Mouse (Mus musculus): ENCODE measurements around the gene Nav3. TPM values are rescaled to one million over a fixed set of nuclear protein-coding genes. Genes with fewer than 3 reads are reported as not detected.
A peak's percentile ranks its signal among the peaks of the same experiment; 100 is the strongest.
"Not testable (repeated sequence)": the region's sequence is repeated elsewhere in the genome, so short reads cannot be mapped to it uniquely, and the experiment has no call there.

The Nav3 gene
- total RNA-seq, 2 experiments from 2014 or later = 5.8 TPM

DNA sequence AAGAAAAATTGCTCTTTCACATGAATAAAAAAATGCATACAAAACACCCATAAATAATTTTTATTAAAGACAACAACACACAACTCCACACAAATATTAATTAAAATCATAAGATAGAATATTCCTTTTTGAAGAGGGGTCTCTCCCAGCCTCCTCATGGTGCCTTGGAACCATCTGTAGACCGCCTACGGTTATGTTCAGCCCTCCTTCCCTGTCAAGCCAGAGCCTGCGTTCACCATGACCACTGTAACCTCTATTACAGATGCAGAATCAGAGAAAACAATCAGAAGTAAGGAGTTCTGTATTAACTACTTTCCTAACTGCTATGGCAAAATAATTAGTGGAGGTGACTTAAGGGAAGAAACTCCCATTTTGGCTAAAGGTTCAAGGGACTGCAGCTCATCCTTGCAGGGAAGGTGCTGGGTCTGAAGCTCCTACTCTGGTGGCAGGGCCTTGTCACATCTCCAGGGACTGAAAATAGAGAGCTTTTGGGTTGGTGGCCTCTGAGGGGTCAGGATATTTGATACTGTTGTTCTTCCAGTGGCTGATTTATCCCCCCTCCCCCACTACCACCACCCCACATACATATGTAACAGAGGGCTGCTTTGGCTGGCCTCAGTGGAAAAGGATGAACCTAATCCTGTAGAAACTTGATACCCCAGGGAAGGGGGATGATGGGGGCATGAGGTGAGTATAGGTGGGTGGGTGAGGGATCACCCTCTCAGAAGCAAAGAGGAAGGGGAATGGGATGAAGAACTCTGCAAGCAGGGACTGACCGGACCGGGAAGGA is 343.1 kb downstream of the Nav3 start:
- no peak for DNase-seq
- intact Hi-C loops (cut with DNase I; ENCODE audit: low total_unique reads) = no loop called here

- intact Hi-C loops (cut with DNase I; ENCODE audit: low total_unique reads) = no loop called here
- DNase-seq = no peak
Observed at GRCm38 (mm10) chr10:110103255-110103654, 352.7 kb downstream of the Nav3 start.

- intact Hi-C loops (cut with DNase I; ENCODE audit: low total_unique reads) = no loop called here
- DNase-seq = peak; percentile 11
Observed at GRCm38 (mm10) chr10:110102231-110102630, 353.8 kb downstream of the Nav3 start.

- intact Hi-C loops (cut with DNase I; ENCODE audit: low total_unique reads) = no loop called here
Observed at GRCm38 (mm10) chr10:110094433-110094832, 361.6 kb downstream of the Nav3 start.

GRCm38 (mm10) chr10:110088444-110089061 is 367.5 kb downstream of the Nav3 start:
- no peak for DNase-seq
- intact Hi-C loops (cut with DNase I; ENCODE audit: low total_unique reads) = no loop called here

More at GRCm38 (mm10) chr10:110094433-110094832, 361.6 kb downstream of the Nav3 start:
- no peak for DNase-seq

DNA sequence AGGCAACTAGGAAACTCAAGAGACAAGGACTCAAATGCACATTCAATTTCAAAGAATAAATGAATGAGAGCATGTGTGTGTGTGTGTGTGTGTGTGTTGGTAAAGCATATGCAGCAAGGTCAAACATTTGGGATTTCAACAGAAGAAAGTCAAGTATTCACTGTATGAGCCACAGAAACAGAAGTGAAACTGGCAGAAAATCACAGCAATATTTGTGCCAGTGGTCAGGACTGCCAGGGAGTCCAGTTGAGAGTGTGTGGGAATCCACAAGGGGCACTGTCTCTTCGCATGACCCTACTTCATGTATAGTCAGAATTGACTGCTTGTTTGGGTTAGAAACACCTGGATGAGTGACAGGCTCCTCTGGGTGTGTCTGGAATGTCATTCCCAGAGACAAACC is 370.1 kb downstream of the Nav3 start:
- DNase-seq = no peak
- intact Hi-C loops (cut with DNase I; ENCODE audit: low total_unique reads) = loop anchor here (2.0 kb wide), 1 partner anchor 165 kb away; no protein-coding TSS in a partner anchor

DNA sequence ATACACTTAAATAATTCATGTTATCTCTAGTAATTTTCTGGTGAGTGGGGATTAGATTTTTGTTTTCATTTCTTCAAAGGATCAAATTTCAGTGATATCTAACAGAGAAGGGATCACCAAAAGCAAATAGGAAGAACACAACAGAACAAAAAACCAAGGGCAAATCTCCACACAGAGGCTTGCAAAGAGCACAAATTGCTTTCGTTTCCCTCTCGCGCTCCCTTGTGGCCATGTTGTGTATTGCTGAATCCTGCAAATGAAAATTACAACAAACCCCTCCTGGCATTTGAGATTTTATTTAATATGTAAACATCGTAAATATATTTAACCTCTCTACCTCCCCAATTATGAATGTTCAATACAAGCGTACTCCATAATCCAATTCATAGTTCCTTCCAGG is 370.8 kb downstream of the Nav3 start:
- intact Hi-C loops (cut with DNase I; ENCODE audit: low total_unique reads) = loop anchor here (2.0 kb wide), 1 partner anchor 164 kb away; no protein-coding TSS in a partner anchor
- DNase-seq = peak; percentile 47

DNA sequence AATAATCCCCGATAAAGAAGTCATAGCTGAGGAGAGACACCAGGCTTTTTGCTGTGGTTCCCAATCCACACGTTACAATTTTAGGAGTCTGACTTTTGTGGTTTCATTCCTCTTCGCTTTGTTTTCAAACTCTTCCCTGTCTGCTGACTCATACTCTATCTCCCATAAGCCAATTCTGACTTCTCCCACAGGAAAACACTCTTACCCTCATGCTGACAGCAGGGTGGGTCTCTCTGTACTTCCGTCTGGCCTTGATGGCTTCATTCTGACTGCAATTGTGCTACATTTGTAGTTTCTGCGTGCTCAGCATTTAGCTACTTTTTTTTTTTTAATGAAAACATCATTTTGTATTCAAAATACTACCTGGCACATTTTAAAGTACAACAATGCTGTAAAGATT is 379.4 kb downstream of the Nav3 start:
- intact Hi-C loops (cut with DNase I; ENCODE audit: low total_unique reads) = no loop called here
- DNase-seq = no peak

- DNase-seq = no peak
- intact Hi-C loops (cut with DNase I; ENCODE audit: low total_unique reads) = no loop called here
Observed at GRCm38 (mm10) chr10:110072355-110072754, 383.6 kb downstream of the Nav3 start.

DNA sequence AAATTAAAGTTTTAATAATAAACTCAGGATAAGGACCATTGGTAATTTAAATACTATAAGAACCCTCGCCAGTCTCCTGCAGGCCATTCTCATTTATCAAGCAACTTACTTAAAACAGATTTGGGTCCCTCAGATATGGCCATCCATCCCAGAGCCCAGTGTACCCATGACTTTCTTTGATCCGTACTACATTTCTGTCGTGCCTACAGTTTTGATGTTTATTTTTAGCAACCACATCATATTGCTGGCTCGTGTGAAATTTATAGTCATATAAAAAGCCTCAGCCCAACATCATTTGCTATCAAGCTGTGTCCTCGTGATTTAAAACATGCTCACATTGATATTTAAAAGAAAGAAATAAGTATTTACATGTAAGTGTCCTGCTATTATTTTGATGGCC is 394.8 kb downstream of the Nav3 start:
- intact Hi-C loops (cut with DNase I; ENCODE audit: low total_unique reads) = no loop called here
- DNase-seq = no peak

DNA sequence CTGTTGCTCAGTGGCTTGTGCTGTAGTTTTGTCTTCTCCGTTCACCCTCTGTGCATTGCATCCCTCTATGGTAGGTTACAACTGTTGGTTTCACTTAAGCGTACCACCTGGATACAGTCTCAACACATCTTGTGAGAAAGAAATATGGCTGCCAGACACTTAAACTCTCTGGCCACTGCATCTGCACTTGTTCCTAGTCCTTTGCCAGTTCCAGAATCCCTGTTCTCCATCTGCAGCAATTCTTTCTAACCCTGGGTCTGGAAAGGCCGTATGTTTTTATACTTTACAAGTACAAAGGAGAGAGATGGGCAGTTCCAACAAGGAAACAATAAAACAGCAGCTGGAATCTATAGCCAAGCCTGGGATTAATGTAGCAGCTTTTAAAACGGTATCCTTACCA is 418.5 kb downstream of the Nav3 start:
- no peak for DNase-seq
- intact Hi-C loops (cut with DNase I; ENCODE audit: low total_unique reads) = loop anchor here (5.0 kb wide), 1 partner anchor 35 kb away; no protein-coding TSS in a partner anchor

- no peak for DNase-seq
- intact Hi-C loops (cut with DNase I; ENCODE audit: low total_unique reads) = loop anchor here (5.0 kb wide), 1 partner anchor 32 kb away; no protein-coding TSS in a partner anchor
Observed at GRCm38 (mm10) chr10:110034582-110035099, 421.4 kb downstream of the Nav3 start.

GRCm38 (mm10) chr10:110024897-110025296 is 431.1 kb downstream of the Nav3 start:
- intact Hi-C loops (cut with DNase I; ENCODE audit: low total_unique reads); DNase-seq: not testable (repeated sequence)

GRCm38 (mm10) chr10:110022100-110022499 is 433.9 kb downstream of the Nav3 start:
- intact Hi-C loops (cut with DNase I; ENCODE audit: low total_unique reads) = no loop called here
- no peak for DNase-seq

GRCm38 (mm10) chr10:110019266-110019866 is 436.6 kb downstream of the Nav3 start:
- no peak for DNase-seq
- intact Hi-C loops (cut with DNase I; ENCODE audit: low total_unique reads) = no loop called here

- not testable (repeated sequence) for DNase-seq
- intact Hi-C loops (cut with DNase I; ENCODE audit: low total_unique reads) = loop anchor here (5.0 kb wide), 1 partner anchor 36 kb away; no protein-coding TSS in a partner anchor
Observed at GRCm38 (mm10) chr10:110001328-110001727, 454.7 kb downstream of the Nav3 start.

DNA sequence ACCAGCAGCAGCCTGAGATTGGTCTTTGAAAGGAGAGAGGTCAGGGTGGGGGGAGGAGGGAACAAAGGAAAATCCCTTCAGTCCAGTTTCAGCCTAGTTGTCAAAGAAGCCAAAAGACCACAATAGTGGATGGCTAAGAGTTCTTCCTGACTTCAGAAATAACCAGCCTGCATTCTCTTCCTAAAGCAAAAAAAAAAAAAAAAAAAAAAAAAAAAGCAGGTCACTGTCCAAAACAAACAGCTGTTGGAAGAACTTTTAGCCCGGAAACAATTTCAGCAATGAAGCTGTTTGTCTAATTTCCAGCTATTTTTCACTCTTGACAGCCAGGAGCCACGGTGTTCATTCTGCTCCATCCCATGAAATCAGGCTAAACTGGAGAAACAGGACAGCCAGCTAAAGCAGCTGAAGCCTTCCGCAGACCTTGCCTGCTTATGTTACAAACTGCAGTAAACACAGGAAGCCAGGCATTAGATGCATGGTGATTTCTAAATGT is 455.2 kb downstream of the Nav3 start:
- no peak for DNase-seq
- intact Hi-C loops (cut with DNase I; ENCODE audit: low total_unique reads) = loop anchor here (5.0 kb wide), 1 partner anchor 36 kb away; no protein-coding TSS in a partner anchor

- intact Hi-C loops (cut with DNase I; ENCODE audit: low total_unique reads) = loop anchor here (5.0 kb wide), 1 partner anchor 37 kb away; no protein-coding TSS in a partner anchor
- peak; percentile 16 for DNase-seq
Observed at GRCm38 (mm10) chr10:109999904-110000303, 456.1 kb downstream of the Nav3 start.

- DNase-seq = peak; percentile 26
- intact Hi-C loops (cut with DNase I; ENCODE audit: low total_unique reads) = no loop called here
Observed at GRCm38 (mm10) chr10:109994302-109994701, 461.7 kb downstream of the Nav3 start.

Data from gastrocnemius, postnatal 14 days (tissue).